Mouse (Mus musculus) v-Abl transformed pro-B cells (cell line): Measurements from ENCODE around the gene Bcl2l11.

Experiments used
- in situ Hi-C, 2 experiments: fragments of 400-800 bp; cut with MboI; formaldehyde crosslinking; loops; one replicate each; pipeline ENCODE4 v1.15.1; 2025; ENCODE audit not compliant: unreplicated experiment in 2 of 2

The Bcl2l11 gene

DNA sequence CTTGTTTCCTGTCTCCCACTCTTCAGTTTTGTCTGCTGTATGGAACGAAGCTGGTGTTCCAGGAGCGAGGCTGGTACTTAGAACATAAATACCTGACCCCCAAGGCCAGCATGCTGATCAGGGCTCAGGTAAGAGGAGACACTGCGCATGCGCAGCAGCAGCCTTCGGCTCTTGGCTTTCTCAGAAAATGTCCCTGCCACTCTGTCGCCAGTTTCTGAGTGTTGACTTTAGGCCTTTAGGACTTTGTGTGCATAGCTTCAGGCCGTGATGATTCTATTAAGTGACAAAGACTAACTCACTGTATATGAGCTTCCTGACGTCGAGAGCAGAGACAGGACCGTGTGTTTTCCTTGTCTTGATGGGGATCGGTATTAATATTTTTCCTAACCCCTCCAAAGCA is 20.2 kb upstream of the Bcl2l11 start:
- in situ Hi-C loops = no loop called here

DNA sequence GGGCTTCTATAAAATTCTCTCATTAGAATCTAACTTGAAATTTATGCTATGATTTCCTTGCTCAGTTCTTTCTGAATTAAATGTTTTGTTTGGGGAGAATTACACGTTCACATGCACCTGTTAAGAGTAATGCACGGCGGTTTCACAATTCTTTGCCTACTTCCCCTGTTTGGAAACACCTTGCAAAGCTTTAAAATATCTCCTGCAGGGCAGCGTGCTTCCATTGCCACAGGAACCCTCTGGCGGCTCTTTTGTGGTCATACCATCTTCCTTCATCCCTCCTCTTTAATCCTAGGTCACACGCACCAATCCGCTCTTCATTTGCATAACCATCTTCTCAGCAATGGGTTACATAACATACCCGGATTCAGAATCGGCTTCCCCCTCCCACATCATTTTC is 14.3 kb upstream of the Bcl2l11 start:
- in situ Hi-C loops = no loop called here

- in situ Hi-C loops = no loop called here
These were observed 11.2 kb upstream of the Bcl2l11 start for GRCm38 (mm10) chr2:128114621-128115020.

GRCm38 (mm10) chr2:128115579-128115978 is 10.3 kb upstream of the Bcl2l11 start:
- in situ Hi-C loops = no loop called here

- in situ Hi-C loops = no loop called here
These were observed 8.2 kb upstream of the Bcl2l11 start for GRCm38 (mm10) chr2:128117605-128118004.

DNA sequence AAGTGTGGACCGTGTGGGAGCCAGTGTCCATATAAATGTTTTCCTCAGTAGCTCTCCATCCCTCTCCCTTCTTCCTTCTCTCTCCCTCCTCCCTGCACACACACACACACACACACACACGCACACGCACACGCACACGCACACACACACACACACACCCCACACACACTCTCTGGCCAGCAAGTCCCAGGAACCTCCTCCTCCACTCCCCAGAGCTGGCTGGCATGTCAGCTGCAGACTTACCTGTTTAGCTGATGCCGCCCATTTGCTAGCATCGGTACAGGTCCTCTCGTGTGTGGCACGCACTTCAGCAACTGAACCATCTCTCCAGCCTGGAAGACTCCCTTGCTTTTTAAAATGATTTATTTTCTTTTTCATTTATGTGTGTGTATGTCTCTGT is 6.9 kb upstream of the Bcl2l11 start:
- in situ Hi-C loops = no loop called here

GRCm38 (mm10) chr2:128122491-128122890 is 3.3 kb upstream of the Bcl2l11 start:
- in situ Hi-C loops = loop anchor here (5.0 kb wide), 4 partner anchors 110 to 450 kb away; no protein-coding TSS in a partner anchor

DNA sequence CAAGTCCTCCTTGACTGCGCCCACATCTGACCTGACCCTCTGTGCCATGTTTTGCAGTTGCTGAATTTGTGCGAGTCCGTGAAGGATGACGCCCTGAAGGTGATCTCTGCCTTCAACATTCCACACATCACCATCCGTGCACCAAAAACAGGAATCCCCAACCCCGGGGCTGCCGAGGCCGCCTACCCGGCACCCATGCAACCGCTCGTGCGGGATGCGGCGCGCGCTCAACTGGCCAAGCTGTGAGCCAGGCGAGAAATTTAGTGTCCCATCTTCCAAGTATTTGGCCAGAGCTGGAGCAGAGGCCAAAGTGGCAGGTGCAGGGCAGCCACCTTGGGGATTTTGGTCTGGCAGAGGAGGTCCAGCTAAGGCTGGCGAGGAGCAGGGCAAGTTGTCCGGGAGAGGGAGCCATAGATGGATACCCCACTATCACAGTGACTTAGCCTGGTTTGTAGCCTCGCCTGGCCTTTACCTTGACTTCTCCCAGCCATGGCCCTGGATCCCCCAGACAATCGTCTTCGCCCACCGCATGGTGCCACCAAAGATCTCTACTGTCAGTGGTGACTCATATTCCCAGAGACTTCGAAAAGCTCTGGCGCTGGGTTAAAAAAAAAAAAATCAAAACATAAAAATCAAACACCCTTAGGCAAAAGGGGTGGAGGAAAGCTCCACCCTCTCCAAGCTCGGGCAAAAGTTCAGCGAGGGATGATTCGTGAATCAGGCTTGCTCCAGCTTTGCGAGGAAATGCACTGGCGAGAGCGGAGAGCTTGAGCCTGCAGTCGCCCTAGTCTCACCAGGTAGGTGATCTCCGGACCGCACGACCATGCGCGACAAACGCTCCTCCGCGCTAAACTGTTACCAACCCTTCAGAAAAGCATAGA is 2.7 kb upstream of the Bcl2l11 start:
- in situ Hi-C loops = loop anchor here (5.0 kb wide), 4 partner anchors 111 to 449 kb away; no protein-coding TSS in a partner anchor

DNA sequence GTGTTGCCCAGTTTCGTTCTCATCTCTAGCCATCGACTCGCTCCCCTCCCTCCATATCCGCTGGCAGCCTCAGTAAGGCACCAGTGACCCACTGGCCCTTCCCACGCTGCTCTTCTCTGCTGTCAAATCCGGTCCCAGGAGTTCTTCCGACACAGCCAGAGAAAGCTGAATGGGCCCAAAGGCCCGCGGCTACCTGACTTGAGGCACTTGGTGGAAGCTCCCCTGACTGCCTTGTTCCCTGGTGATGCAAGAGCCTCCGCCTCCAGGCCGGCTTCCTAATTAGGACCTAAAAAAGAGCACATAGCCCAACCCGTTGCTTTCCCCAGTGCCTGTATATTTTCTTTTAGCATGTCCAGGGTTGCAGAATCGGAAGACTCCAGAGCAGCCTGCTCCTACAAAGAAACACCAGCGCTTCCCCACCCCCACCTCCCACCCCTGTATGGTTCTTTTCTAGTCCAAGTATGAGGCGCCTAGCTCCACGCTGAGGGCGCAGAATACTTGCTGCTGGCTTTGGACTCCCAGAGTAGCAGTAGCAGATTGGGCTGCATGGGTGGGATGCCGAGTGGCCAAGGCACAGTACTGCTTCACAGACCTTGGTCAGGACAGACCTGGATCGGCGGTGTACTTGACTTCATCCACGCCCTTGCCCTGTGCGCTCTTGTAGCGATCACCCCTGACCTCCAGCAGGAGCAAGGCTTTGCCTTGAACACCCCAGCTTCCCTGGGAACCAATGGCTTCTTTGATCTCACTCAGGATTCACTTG is 1.7 kb upstream of the Bcl2l11 start:
- in situ Hi-C loops = loop anchor here (5.0 kb wide), 4 partner anchors 112 to 448 kb away; no protein-coding TSS in a partner anchor

DNA sequence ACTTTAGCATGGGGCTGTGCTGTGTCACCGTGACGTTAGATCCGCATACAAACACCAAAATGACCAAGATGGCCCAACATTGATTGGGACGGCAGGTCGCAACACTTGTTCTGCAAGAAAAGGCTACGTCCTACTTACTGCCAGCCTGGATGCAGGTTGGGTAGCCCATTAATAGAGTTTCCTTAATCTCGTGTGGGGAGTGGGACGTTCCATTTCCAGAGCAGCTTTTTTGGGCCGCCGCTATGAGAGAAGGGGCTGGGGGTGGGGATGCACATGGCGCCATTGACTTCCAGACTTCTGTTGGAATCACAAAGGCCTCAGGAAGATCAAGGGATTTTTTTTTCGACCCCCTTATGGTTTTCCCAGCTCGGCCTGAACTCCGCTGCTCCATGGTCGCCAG is 1.1 kb upstream of the Bcl2l11 start:
- in situ Hi-C loops = loop anchor here (5.0 to 25.0 kb wide), 5 partner anchors 112 to 448 kb away; no protein-coding TSS in a partner anchor

GRCm38 (mm10) chr2:128126591-128127051 is 783 bp downstream of the Bcl2l11 start:
- in situ Hi-C loops = loop anchor here in 1 of 2 experiments (25.0 kb wide), 1 partner anchor 436 kb away; no protein-coding TSS in a partner anchor

DNA sequence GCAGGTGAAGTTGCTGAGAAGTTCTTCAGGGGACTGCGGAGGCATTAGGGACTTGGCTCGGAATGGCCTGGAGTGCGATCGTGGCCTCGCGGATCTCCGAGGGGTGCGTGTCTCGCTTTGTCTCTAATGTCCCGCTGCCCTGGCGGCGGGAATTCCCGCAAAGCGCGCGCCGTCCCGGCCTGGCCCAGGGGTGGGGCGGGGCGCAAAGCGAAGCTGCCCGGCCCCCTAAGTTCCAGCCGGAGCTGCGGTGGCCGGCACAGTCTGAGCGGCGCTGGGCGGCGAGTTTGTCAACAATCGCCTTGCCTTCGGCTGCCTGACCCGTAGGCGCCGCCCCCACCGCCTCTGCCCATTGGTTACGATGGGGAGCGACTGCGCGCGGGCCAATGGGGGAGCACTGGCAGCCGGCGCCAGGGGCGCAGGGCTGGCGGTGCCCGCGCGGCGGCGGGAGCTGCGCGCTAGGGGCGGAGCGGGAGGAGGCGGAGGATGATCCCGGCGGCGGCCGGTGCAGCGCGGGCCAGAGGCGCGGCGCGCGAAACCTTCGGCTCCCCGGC is 1.4 kb downstream of the Bcl2l11 start:
- in situ Hi-C loops = loop anchor here in 1 of 2 experiments (25.0 kb wide), 1 partner anchor 435 kb away; no protein-coding TSS in a partner anchor

DNA sequence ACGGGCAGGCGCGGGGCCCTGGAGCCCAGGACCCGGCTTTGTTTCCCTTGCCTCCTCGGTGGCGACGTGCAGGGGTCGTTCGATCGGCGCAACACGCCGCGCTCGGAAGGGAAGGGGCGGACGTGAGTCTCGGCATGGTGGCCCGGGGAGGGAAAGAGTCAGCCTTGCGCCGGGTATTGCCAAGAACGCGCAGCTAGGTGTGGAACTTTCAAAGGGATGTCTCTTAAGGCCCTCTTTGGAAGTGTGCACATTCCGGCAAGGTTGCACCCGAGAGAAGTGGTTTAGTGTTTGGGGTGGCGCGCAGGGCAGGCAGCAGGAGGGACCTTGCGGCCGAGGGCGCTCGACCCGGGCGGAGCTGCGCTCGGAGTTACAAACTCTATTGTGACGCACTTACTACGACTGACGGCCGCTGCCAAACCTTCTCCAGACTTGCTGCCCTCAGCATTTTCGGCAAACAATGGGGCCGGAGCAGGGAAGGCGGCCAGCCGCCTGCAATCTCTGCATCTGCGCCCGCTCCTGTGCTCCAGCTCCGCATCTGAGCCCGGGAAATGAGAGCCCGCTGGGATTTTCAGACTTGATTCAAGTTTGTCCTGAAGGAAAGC is 2.0 kb downstream of the Bcl2l11 start:
- in situ Hi-C loops = loop anchor here in 1 of 2 experiments (25.0 kb wide), 1 partner anchor 435 kb away; no protein-coding TSS in a partner anchor

GRCm38 (mm10) chr2:128128532-128128931 is 2.7 kb downstream of the Bcl2l11 start:
- in situ Hi-C loops = loop anchor here in 1 of 2 experiments (25.0 kb wide), 1 partner anchor 434 kb away; no protein-coding TSS in a partner anchor

- in situ Hi-C loops = loop anchor here (5.0 to 25.0 kb wide), 4 partner anchors 161 to 431 kb away; partner anchors contain the start of gene Bub1 (in 1 of the 2)
These were observed 5.7 kb downstream of the Bcl2l11 start for GRCm38 (mm10) chr2:128131503-128131902.

- in situ Hi-C loops = loop anchor here (5.0 to 25.0 kb wide), 4 partner anchors 160 to 430 kb away; partner anchors contain the start of gene Bub1 (in 1 of the 2)
These were observed 6.8 kb downstream of the Bcl2l11 start for GRCm38 (mm10) chr2:128132635-128133034.

DNA sequence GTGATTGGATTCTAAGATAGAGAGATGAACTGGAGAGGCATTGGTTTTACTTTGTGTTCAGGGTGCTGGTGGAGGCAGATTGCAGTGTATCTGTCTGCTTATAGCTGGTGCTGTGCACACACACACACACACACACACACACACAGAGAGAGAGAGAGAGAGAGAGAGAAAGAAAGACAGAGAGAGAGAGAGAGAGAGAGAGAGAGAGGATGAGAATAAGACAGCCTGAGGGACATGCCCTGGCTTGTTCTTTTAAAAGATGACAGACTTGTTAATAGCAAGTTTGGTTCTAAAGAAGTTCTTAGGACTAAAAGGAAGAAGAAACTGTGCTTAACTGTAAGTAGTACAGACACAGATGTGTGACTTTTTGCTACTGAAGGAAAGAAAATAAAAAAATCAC is 8.0 kb downstream of the Bcl2l11 start:
- in situ Hi-C loops = loop anchor here (5.0 to 25.0 kb wide), 4 partner anchors 158 to 428 kb away; partner anchors contain the start of gene Bub1 (in 1 of the 2)

GRCm38 (mm10) chr2:128134474-128134873 is 8.6 kb downstream of the Bcl2l11 start:
- in situ Hi-C loops = loop anchor here (5.0 to 25.0 kb wide), 4 partner anchors 158 to 428 kb away; partner anchors contain the start of gene Bub1 (in 1 of the 2)

DNA sequence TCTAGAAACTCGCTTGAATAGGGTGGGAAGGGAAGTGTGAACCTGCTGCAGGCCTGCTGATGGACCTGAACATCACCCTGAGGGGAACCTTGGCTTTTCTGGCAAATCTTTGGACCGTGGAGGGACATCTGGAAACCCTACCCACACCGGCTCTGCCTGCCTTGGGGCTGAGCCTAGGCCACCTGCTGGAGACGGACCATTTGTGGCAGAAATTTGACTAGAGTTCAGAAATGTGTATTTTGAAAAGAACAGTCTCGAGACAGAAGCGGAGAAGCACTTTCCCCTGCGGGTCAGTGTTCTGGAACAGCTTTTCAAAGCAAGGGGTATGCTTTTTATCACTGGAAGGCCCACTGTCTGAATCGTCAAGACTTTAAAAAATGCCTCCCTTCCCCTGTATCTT is 9.1 kb downstream of the Bcl2l11 start:
- in situ Hi-C loops = loop anchor here (5.0 to 25.0 kb wide), 5 partner anchors 67 to 427 kb away; partner anchors contain the start of gene Bub1 (in 1 of the 2)
